ENCODE assay signal across 15 mouse cellular contexts in the genomic region with DNA sequence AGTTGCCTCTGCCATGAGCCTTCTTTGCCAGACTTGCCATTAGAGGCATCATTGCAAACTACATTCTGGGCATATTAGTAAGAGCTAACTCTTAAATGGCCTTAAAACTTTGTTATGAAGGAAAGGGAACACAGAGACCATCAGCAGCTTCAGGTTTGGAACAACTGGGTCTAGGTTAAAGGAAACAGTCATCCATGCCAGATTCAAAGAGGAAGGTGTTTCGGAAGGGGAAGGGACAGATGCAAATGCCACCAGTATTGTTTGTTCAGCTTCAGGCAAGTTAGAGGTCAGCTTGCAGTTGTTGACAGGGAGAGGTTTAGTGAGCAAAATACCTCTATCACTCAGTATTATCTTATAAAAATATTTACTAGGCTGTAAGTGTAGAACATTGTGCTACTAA.
"Had no signal": no experiment of that assay in that cellular context is flagged by ENCODE, and none has a peak within 500 bp of the region (broad histone marks: within the 10 kb centered on the region; RNA-seq: fewer than 3 reads in every experiment).

No protein-coding gene starts in this region.

- DNase-seq: kidney, postnatal 14 days; kidney, postnatal 4 days; liver; lung, adult 18-20 months; lung, postnatal 10 days; lung, postnatal 36 days; midbrain, embryonic 14.5 days; thymus, adult 18-20 months; thymus, postnatal 36 days had no signal

- H3K4me1 ChIP-seq: limb, embryonic 10.5 days; limb, embryonic 13.5 days; liver, embryonic 12.5 days; liver, embryonic 15.5 days; lung, embryonic 15.5 days; megakaryocyte, embryonic 14.5 days had no signal

- H3K4me3 ChIP-seq: limb, embryonic 10.5 days; limb, embryonic 13.5 days; liver, embryonic 12.5 days; liver, embryonic 15.5 days; lung, embryonic 15.5 days; megakaryocyte, embryonic 14.5 days had no signal

- H3K9ac ChIP-seq: limb, embryonic 13.5 days; liver, embryonic 12.5 days; liver, embryonic 15.5 days; lung, embryonic 15.5 days had no signal

- H3K27ac ChIP-seq: limb, embryonic 10.5 days; limb, embryonic 13.5 days; liver, embryonic 12.5 days; liver, embryonic 15.5 days; lung, embryonic 15.5 days had no signal

- H3K27me3 ChIP-seq: limb, embryonic 13.5 days; liver, embryonic 12.5 days; liver, embryonic 15.5 days; lung, embryonic 15.5 days; megakaryocyte, embryonic 14.5 days had no signal

- H3K36me3 ChIP-seq: limb, embryonic 10.5 days; limb, embryonic 13.5 days; liver, embryonic 12.5 days; liver, embryonic 15.5 days; lung, embryonic 15.5 days had no signal
